Mouse (Mus musculus) spleen, postnatal 10 days (tissue): ENCODE results near the gene Man2a2.
A peak's percentile ranks its signal among the peaks of the same experiment; 100 is the strongest.

Source experiments
- DNase-seq, 2 experiments: peaks; one replicate each; pipeline ENCODE4 v3.0.0; 2021 to 2022; ENCODE audit warnings: low spot score in 2 of 2

Man2a2 gene

DNA sequence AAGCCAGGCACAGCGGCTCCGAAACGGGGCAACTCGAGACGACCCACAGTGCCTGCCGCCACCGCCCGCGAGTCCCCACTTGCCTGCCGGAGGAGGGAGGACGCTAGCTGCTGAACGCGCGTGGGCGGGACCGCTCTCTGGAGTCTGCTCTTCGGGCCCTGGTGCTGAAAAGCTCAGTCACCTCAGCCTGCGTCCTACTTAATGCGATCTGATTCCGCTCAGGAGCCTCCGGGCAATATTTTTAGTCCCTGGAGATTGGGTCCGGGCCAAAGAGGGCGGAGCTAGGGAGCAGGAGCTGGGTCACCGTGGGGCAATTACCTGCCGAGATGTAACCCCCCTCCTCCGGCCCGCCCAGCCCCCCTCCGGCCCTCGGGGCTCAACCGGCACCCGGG lies 530 bp downstream of the Man2a2 start:
- peak; percentile 51 to 83 for DNase-seq

GRCm38 (mm10) chr7:80369967-80370431 lies 1.2 kb downstream of the Man2a2 start:
- DNase-seq = no peak

GRCm38 (mm10) chr7:80369461-80369860 lies 1.7 kb downstream of the Man2a2 start:
- no peak for DNase-seq

DNA sequence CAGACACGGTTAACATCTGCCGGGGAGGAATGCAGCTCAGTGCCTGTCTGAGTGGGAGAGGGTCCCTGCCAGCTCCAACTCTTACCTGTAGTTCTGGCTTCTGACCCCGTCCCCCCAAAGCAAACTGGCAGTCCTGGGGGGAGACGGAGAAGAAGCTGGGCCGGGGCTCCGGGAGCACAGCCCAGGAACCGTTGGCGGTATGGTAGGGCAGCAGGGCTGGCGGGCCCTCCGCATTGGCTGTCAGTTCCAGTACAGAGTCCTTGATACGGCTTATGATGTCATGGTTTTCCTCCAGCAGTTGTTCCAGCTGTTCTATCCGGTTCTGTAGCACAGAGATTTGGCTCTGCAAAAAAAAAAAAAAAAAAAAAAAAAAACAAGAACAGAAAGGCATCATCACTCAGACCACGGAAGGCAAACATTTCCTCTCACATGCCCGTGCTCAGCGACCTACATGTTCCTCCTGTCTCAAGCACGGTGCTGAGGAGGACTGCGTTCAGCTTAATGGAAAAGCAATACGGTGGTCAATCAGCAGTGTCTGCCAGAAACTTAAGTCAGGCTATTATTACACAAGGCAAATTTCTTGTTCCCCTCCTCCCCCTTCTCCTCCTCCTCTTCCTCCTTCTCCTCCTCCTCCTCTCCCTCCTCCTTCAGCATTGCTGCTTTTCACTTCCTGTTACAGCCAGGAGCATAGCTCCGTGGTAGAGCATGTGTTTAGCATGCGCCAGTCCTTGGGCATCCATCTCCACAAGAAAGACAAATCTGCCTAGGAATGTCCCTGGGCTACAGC lies 2.3 kb downstream of the Man2a2 start:
- no peak for DNase-seq

DNA sequence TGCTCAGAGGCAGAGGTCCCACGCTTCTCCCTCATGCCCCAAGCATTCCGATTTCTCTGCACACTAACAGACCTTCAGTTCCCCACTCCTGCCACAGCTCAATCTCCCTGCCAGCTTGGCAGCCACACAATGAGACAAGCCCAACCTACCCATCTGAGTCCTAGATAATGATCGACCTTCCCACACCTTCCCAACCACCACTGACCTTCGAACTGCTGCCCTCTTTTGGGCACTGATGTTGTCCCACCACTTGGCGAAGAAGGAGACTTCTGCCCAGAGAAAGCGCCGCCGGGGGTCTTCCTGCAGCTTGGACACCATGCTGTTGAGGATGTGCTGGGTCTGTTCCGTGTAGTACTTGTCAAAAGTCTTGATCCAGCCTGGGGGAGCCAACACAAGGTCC lies 3.2 kb downstream of the Man2a2 start:
- DNase-seq = no peak

- DNase-seq = no peak
Measured at GRCm38 (mm10) chr7:80367232-80367631, 3.9 kb downstream of the Man2a2 start.

- no peak for DNase-seq
Measured at GRCm38 (mm10) chr7:80365759-80366158, 5.4 kb downstream of the Man2a2 start.

GRCm38 (mm10) chr7:80360435-80360834 lies 10.7 kb downstream of the Man2a2 start:
- no peak for DNase-seq

DNA sequence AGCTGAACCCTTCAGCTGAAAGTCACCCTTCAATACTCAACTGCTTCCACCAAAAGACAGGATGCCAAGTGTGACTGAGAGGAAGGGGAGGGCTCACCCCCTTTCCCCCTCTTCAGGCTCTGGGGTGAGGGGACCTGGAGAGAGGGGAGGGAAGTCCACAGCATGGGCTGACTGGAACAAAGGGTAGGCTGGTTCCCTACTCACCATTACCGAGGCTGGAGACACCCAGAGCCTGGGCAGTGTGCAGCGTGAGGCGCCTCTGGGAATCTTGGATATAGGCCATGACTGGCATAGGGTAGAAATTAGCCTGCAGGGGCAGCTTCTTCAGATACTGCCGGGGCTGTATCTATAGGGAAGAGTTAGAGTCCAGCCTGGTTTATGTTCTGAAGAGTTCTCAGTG lies 13.1 kb downstream of the Man2a2 start:
- DNase-seq = no peak

GRCm38 (mm10) chr7:80357156-80357555 lies 14.0 kb downstream of the Man2a2 start:
- no peak for DNase-seq

- no peak for DNase-seq
Measured at GRCm38 (mm10) chr7:80356351-80356750, 14.8 kb downstream of the Man2a2 start.

- DNase-seq = no peak
Measured at GRCm38 (mm10) chr7:80352920-80353319, 18.3 kb downstream of the Man2a2 start.

- DNase-seq = no peak
Measured at GRCm38 (mm10) chr7:80350808-80351207, 20.4 kb downstream of the Man2a2 start.

DNA sequence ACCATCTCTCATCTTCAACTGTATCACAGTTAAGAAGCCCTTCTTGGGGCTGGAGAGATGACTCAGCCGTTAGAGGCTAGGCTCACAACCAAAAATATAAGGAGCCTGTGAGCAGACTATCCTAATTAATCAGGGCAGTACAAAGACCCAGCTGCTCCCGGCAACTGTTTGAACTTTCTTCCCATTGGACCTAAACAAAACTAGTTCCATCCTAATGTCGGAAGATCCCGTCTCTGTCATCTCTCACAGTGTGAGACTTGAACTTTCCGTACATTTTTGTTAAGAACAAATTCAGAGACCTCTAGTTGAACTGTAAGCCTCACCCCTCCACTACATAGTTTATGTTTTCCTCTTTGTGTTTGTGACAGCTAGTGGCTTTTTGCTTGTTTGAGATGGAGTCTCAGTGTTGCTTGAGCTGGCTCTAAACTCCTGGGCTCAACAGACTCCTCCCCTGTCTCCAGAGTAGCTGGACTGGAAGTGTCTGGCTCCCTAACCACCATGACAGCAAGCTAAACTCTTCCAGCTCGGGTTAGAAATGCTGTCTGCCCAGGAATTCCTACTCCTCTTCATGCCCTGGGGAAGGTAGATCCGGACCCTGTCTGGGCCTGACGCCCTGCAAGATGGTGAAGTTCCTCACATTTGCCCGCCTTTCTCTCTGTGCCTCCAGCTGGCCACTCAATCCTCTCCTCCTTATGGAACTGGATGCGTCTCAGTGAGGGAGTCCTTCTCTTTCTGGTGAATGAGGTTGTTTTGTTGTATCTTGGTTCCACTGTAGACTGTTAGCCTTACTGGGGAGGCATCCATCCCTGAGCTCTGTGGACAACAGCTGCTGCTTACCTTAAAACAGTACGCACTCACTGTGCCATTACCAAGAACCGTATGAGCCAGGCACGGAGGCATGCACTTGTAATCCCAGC lies 23.2 kb downstream of the Man2a2 start:
- no peak for DNase-seq

GRCm38 (mm10) chr7:80346830-80347229 lies 24.3 kb downstream of the Man2a2 start:
- DNase-seq = no peak

- no peak for DNase-seq
Measured at GRCm38 (mm10) chr7:80346173-80346572, 25.0 kb downstream of the Man2a2 start.

GRCm38 (mm10) chr7:80343270-80344018 lies 27.7 kb downstream of the Man2a2 start:
- DNase-seq = no peak

DNA sequence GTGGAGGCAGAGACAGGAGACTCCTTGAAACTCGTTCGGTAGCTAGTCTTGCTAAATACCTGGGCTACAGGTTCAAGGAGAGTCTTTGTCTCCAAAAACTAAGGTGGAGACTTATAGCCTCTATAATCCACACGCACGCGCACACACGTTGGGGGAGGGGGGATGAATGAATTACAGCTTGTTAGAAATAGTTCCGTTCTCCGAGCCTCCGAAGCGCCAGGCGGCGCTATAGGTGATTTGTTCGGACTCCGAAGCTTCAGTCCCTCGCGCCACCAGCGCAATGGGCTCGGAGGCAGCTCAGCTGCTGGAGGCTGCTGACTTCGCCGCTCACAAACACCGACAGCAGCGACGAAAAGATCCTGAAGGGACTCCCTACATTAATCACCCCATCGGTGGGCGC lies 28.3 kb downstream of the Man2a2 start, which contains the start of gene Hddc3:
Gene Hddc3 (plus strand): TSS at position 247 of the 400 bp plus-strand sequence.
- peak; percentile 90 to 98 for DNase-seq

DNA sequence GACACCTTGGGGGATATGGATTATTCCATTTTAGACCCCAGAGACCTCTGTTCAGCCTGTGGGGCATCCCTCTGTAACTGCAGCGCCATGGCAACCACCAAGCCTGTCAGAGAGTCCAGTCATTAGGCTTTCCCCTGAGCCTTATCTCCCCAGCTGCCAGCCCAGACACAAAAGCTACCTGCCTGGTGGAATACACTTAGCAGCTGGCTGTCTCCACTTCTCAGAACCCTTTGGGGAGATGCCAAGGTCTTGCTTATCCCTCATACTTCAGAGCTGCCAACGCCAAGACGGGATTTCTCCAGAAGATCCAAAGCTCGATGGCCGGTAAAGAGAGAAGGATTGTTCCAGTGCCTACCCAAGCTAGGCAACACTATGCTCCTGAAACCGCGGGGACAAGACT lies 29.4 kb downstream of the Man2a2 start:
- DNase-seq = no peak

GRCm38 (mm10) chr7:80340793-80341192 lies 30.4 kb downstream of the Man2a2 start, which contains the start of gene Unc45a:
Gene Unc45a, minus strand, starts transcription at chr7:80341005.
- peak; percentile 57 to 82 for DNase-seq

GRCm38 (mm10) chr7:80339793-80340628 lies 31.2 kb downstream of the Man2a2 start:
- DNase-seq = peak; percentile 97 to 99
